Mouse (Mus musculus) intestine, embryonic 16.5 days (tissue): ENCODE measurements at regions not wholly inside any gene's neighbourhood (a gene's known extent, or its start where the extent isn't known, plus 50 kb on each side); places are given as distances from the start of the nearest gene placed in this dataset.

Experiments used
- ATAC-seq: fragments of 200-750 bp; cut with Nextera tagmentation; 2 replicates; pipeline ENCODE4 v1.8.0; 2017; ENCODE audit warnings: moderate TSS enrichment, moderate library complexity
- H3K27ac ChIP-seq: fragments of 300-500 bp; sonication (generic); 2 replicates; pipeline ENCODE4 v1.5.1; 2014; ENCODE audit warnings: mild to moderate bottlenecking, low read length
- H3K27me3 ChIP-seq: fragments of 300-500 bp; sonication (generic); replicated peaks from 2 replicates; pipeline ENCODE4 v1.6.1; 2014; ENCODE audit warnings: low read length, control low read depth, mixed read lengths; ENCODE audit not compliant: control insufficient read depth, insufficient read depth
- H3K36me3 ChIP-seq: fragments of 300-500 bp; sonication (generic); 2 replicates; pipeline ENCODE4 v1.6.1; 2014; ENCODE audit warnings: low read length, control low read depth; ENCODE audit not compliant: control insufficient read depth, insufficient read depth
- H3K4me1 ChIP-seq: fragments of 300-500 bp; sonication (generic); 2 replicates; pipeline ENCODE4 v1.6.1; 2014; ENCODE audit warnings: low read length, control low read depth, mixed read lengths; ENCODE audit not compliant: control insufficient read depth, insufficient read depth
- H3K4me2 ChIP-seq: fragments of 300-500 bp; sonication (generic); 2 replicates; pipeline ENCODE4 v1.6.1; 2014; ENCODE audit warnings: low read depth, low read length, control low read depth
- H3K4me3 ChIP-seq: fragments of 300-500 bp; sonication (generic); 2 replicates; pipeline ENCODE4 v1.5.1; 2014; ENCODE audit warnings: mild to moderate bottlenecking, low read length
- H3K9ac ChIP-seq: fragments of 300-500 bp; sonication (generic); 2 replicates; pipeline ENCODE4 v1.6.1; 2014; ENCODE audit warnings: low read depth, low read length
- H3K9me3 ChIP-seq: fragments of 300-500 bp; sonication (generic); 2 replicates; pipeline ENCODE4 v1.6.1; 2016; ENCODE audit warnings: low read length, control low read depth; ENCODE audit not compliant: control insufficient read depth
- WGBS: fragments of 180-500 bp; shearing (Covaris S2); extraction: QIAGEN DNeasy Blood & Tissue Kit; methylation state at CpG from one replicate; pipeline ENCODE4 v1.1.7; 2014; 5-methylcytosine and 5-hydroxymethylcytosine counted together

DNA sequence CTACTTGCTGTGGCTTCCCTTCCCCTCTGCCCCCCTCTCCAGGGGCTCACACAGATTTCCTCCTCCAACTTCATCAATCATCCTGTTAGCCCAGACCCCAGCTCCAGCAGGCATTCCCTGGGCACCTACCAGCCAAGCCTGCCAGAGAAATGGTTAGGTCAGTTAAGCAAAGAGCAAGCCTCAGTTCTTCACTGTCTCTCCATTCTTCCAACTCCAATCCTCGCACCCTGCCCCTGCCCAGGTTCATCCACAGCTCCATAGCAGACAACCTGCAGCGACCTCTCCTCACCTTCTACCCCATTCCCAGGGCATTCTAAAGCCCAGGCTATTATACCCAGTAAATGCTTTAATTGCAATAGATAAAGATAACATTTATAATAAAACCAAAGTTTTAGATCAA lies 408.0 kb upstream of the Trpc7 start:
- no peak overlapping the region for H3K9ac ChIP-seq
- H3K36me3 ChIP-seq: no peaks in the 10 kb centered on the region
- no peak overlapping the region for H3K27ac ChIP-seq
- no peak overlapping the region for H3K4me2 ChIP-seq
- H3K4me1 ChIP-seq: no peaks in the 10 kb centered on the region
- H3K9me3 ChIP-seq: no peaks in the 10 kb centered on the region
- ATAC-seq: no peak
- H3K4me3 ChIP-seq: no peak overlapping the region
- 83% methylated on average over 2 of the region's 2 CpGs for WGBS
- H3K27me3 ChIP-seq: no peaks in the 10 kb centered on the region

- WGBS: 81% methylated on average over 9 of the region's 9 CpGs
- Histone ChIP-seq H3K36me3 (no peaks in the 10 kb centered on the region), H3K9ac (no peak overlapping the region), H3K4me1 (no peaks in the 10 kb centered on the region), H3K27me3 (no peaks in the 10 kb centered on the region), H3K4me2 (no peak overlapping the region), H3K9me3 (no peaks in the 10 kb centered on the region), H3K27ac (no peak overlapping the region), H3K4me3 (no peak overlapping the region)
- no peak for ATAC-seq
These were observed 396.1 kb upstream of the Trpc7 start for GRCm38 (mm10) chr13:57291737-57292490.

- Histone ChIP-seq H3K27me3 (no peaks in the 10 kb centered on the region), H3K9me3 (no peaks in the 10 kb centered on the region), H3K4me3 (no peak overlapping the region), H3K27ac (no peak overlapping the region), H3K4me1 (peaks cover 4% of the 10 kb centered on the region; the same call in 1 of the 2 replicates), H3K4me2 (no peak overlapping the region), H3K36me3 (no peaks in the 10 kb centered on the region), H3K9ac (no peak overlapping the region)
- WGBS: 99% methylated on average over 2 of the region's 2 CpGs
- ATAC-seq: no peak
These were observed 390.4 kb upstream of the Trpc7 start for GRCm38 (mm10) chr13:57286168-57286567.

DNA sequence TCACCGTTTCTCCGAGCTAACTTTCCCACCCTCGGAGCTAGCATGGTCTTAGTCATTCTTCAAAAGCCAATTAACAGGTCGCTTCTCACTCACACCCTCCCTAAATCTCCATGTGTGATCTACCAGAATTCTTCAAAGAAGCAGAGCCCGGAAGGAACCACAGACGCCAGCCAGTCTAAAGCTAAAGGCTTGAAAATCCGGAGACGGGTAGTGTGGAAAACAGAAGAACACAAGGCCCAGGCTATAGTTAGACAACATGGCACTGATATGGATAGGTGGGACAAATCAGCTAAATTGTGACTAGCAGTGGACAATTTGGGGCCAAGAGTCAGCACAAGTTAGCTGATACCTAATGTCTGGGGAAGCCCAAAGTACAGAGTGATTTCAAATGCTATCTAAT lies 387.0 kb upstream of the Trpc7 start:
- WGBS: 45% methylated on average over 8 of the region's 8 CpGs
- Histone ChIP-seq H3K27me3 (no peaks in the 10 kb centered on the region), H3K9ac (no peak overlapping the region), H3K36me3 (no peaks in the 10 kb centered on the region), H3K27ac (no peak overlapping the region), H3K4me3 (no peak overlapping the region), H3K4me2 (no peak overlapping the region), H3K9me3 (no peaks in the 10 kb centered on the region), H3K4me1 (peaks cover 4% of the 10 kb centered on the region; the same call in 1 of the 2 replicates)
- no peak for ATAC-seq

GRCm38 (mm10) chr13:57281941-57282710 lies 386.3 kb upstream of the Trpc7 start:
- WGBS: 45% methylated on average over 24 of the region's 24 CpGs
- Histone ChIP-seq H3K4me2 (no peak overlapping the region), H3K27ac (no peak overlapping the region), H3K9ac (no peak overlapping the region), H3K9me3 (no peaks in the 10 kb centered on the region), H3K4me3 (no peak overlapping the region), H3K27me3 (no peaks in the 10 kb centered on the region), H3K36me3 (no peaks in the 10 kb centered on the region), H3K4me1 (peaks cover 4% of the 10 kb centered on the region; the same call in 1 of the 2 replicates)
- no peak for ATAC-seq

DNA sequence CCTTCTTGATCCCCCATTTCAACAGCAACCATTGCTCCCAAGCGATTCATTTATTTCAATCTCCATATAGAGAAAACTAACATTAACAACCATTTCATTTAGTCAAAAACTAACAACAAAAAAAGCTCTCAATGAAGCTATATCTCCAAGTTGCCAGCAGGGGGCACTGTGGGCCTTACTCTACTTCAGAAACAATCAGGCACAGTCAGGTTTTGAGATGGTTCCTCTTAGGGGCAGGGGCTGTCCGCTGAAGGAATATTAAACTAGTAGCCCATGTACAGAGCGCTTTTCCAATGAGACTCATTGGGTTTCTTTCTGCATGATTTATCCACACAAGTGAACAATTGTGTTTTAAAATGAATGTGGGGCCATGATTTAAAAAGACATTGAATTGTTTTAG lies 385.7 kb upstream of the Trpc7 start:
- 23% methylated on average over 3 of the region's 3 CpGs for WGBS
- no peaks in the 10 kb centered on the region for H3K9me3 ChIP-seq
- H3K27me3 ChIP-seq: no peaks in the 10 kb centered on the region
- peaks cover 4% of the 10 kb centered on the region; the same call in 1 of the 2 replicates for H3K4me1 ChIP-seq
- H3K27ac ChIP-seq: no peak overlapping the region
- no peak overlapping the region for H3K4me2 ChIP-seq
- no peak for ATAC-seq
- no peak overlapping the region for H3K9ac ChIP-seq
- no peaks in the 10 kb centered on the region for H3K36me3 ChIP-seq
- no peak overlapping the region for H3K4me3 ChIP-seq

GRCm38 (mm10) chr13:57278580-57278979 lies 382.8 kb upstream of the Trpc7 start:
- no peak overlapping the region for H3K9ac ChIP-seq
- H3K4me3 ChIP-seq: no peak overlapping the region
- ATAC-seq: no peak
- 11% methylated on average over 2 of the region's 2 CpGs for WGBS
- no peaks in the 10 kb centered on the region for H3K9me3 ChIP-seq
- no peaks in the 10 kb centered on the region for H3K27me3 ChIP-seq
- no peak overlapping the region for H3K27ac ChIP-seq
- H3K4me1 ChIP-seq: peaks cover 4% of the 10 kb centered on the region; the same call in 1 of the 2 replicates
- no peak overlapping the region for H3K4me2 ChIP-seq
- no peaks in the 10 kb centered on the region for H3K36me3 ChIP-seq

DNA sequence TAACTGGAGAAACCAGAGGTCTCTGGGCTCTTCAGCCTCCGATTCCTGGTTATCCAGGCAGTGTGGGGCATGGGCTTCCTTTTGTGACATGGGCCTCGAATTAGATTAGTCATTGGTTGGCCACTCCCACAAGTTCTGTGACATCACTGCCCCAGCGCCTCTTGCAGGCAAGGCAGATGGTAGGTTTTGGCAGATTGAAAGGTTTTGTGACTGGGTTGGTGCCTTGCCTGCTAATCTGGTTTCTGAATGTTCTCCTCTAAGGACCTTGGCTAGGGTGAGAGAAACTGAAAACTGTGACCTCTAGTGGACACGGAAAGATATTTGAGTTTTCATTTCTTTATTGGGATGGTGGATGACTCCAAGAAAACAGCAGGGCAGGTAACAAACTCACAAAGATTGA lies 381.3 kb upstream of the Trpc7 start:
- H3K27me3 ChIP-seq: no peaks in the 10 kb centered on the region
- no peak overlapping the region for H3K27ac ChIP-seq
- H3K36me3 ChIP-seq: no peaks in the 10 kb centered on the region
- peaks cover 1% of the 10 kb centered on the region; the same call in 1 of the 2 replicates for H3K4me1 ChIP-seq
- H3K9ac ChIP-seq: no peak overlapping the region
- 48% methylated on average over 4 of the region's 4 CpGs for WGBS
- H3K9me3 ChIP-seq: no peaks in the 10 kb centered on the region
- no peak overlapping the region for H3K4me3 ChIP-seq
- ATAC-seq: no peak
- H3K4me2 ChIP-seq: no peak overlapping the region

- no peaks in the 10 kb centered on the region for H3K36me3 ChIP-seq
- ATAC-seq: no peak
- no peaks in the 10 kb centered on the region for H3K4me1 ChIP-seq
- no peak overlapping the region for H3K4me2 ChIP-seq
- no peak overlapping the region for H3K4me3 ChIP-seq
- no peak overlapping the region for H3K9ac ChIP-seq
- no peak overlapping the region for H3K27ac ChIP-seq
- no peaks in the 10 kb centered on the region for H3K9me3 ChIP-seq
- H3K27me3 ChIP-seq: no peaks in the 10 kb centered on the region
- WGBS: 86% methylated on average over 11 of the region's 11 CpGs
These were observed 380.1 kb upstream of the Trpc7 start for GRCm38 (mm10) chr13:57275871-57276270.
